24 mouse cellular contexts compared by ENCODE assay signal in the genomic region with DNA sequence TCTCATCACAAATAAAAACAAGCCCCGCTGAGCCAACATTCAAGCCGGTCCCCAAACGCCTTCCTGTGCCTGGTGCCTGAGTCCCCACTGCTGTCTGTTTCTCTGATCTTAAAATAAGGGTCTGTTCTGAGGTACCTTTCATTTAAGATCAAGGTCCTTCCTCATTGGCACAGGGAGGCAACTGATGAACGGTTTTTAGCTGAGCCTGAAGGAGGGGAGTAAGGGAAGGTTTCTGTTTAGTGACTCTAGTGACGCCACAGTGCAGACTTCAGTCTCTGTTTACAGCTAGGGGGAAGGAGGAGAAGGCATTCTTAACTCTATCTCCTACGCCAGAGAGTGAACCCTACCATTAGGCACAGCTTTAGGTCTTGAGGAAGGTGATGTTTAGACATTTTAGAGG. TPM values are rescaled to one million over a fixed set of nuclear protein-coding genes. Genes with fewer than 3 reads are reported as not detected.
A peak's percentile ranks its signal among the peaks of the same experiment; 100 is the strongest.
DNase-seq lines count a peak whose midpoint lies in the region; ATAC-seq and TF ChIP-seq lines count a peak whose summit lies in the region.
"Had no signal": no experiment of that assay in that cellular context is flagged by ENCODE, and none has a peak within 500 bp of the region (broad histone marks: within the 10 kb centered on the region; RNA-seq: fewer than 3 reads in every experiment).

No protein-coding gene starts in this region.

- no peaks in the 10 kb centered on the region; the same call in 1 of the 2 replicates for H3K4me1 ChIP-seq in intestine, postnatal 0 days (replicated peaks; ENCODE audit: control insufficient read depth, insufficient read depth, low read length)
- H3K4me1 ChIP-seq: forebrain, embryonic 15.5 days; hindbrain, embryonic 13.5 days had no signal

- no peak overlapping the region for H3K9ac ChIP-seq in intestine, postnatal 0 days (ENCODE audit: low read depth, low read length)
- H3K9ac ChIP-seq: embryonic facial prominence, embryonic 12.5 days; forebrain, embryonic 15.5 days; heart, embryonic 15.5 days; hindbrain, embryonic 13.5 days; intestine, embryonic 15.5 days had no signal

- peak; percentile 41 for DNase-seq in CD4-positive helper T cell, adult 2 months (ENCODE audit: low read depth, low spot score)
- DNase-seq in spleen, adult 18-20 months, result no peak
- DNase-seq in cerebellum, adult 8-10 months, result no peak
- no peak for DNase-seq in frontal cortex, postnatal 25 days (ENCODE audit: low spot score in 2 of 2)
- DNase-seq: adrenal gland, adult 8-10 months; adrenal gland, postnatal 36 days; cerebellum, adult 11 months; cerebellum, adult 9-10 months; cerebellum, postnatal 25 days; gastrocnemius, postnatal 10 days; heart, adult 2 months; heart, postnatal 14 days had no signal

- no peaks in the 10 kb centered on the region for H3K9me3 ChIP-seq in intestine, postnatal 0 days (ENCODE audit: control insufficient read depth)
- H3K9me3 ChIP-seq: forebrain, embryonic 15.5 days; heart, embryonic 15.5 days; hindbrain, embryonic 13.5 days; intestine, embryonic 15.5 days had no signal

- WGBS in intestine, postnatal 0 days, result 77% methylated on average over 6 of the region's 6 CpGs

- H3K4me3 ChIP-seq in intestine, postnatal 0 days (ENCODE audit: low read depth, low read length), result no peak overlapping the region
- H3K4me3 ChIP-seq: embryonic facial prominence, embryonic 12.5 days; forebrain, embryonic 15.5 days; heart, adult 2 months; heart, embryonic 15.5 days; hindbrain, embryonic 13.5 days; intestine, embryonic 15.5 days had no signal

- H3K36me3 ChIP-seq in intestine, postnatal 0 days (ENCODE audit: control insufficient read depth, insufficient read depth), result no peaks in the 10 kb centered on the region
- H3K36me3 ChIP-seq: forebrain, embryonic 15.5 days; heart, embryonic 15.5 days; hindbrain, embryonic 13.5 days had no signal

- H3K4me2 ChIP-seq in intestine, postnatal 0 days (replicated peaks; ENCODE audit: low read depth), result no peak overlapping the region
- H3K4me2 ChIP-seq: embryonic facial prominence, embryonic 12.5 days; forebrain, embryonic 15.5 days; heart, embryonic 11.5 days; heart, embryonic 15.5 days; hindbrain, embryonic 13.5 days; intestine, embryonic 15.5 days had no signal

- no peak overlapping the region for H3K27ac ChIP-seq in intestine, postnatal 0 days (ENCODE audit: low read depth, low read length)
- H3K27ac ChIP-seq: embryonic facial prominence, embryonic 12.5 days; forebrain, embryonic 15.5 days; heart, adult 2 months; heart, embryonic 15.5 days; hindbrain, embryonic 13.5 days; hindbrain, postnatal 0 days; intestine, embryonic 15.5 days had no signal

- ATAC-seq in CD4-positive, CD25-positive, alpha-beta regulatory T cell, adult 4 months, result peak; percentile 40
- ATAC-seq in granulocyte monocyte progenitor cell, adult 5-6 weeks (replicated peaks; ENCODE audit: poor library complexity, severe bottlenecking), result 0 out of 2 replicates have a peak, but pooled peaks have one; percentile 3
- ATAC-seq in megakaryocyte-erythroid progenitor cell, adult 5-6 weeks (replicated peaks; ENCODE audit: low FRiP score, low TSS enrichment, poor library complexity, severe bottlenecking), result 0 out of 2 replicates have a peak, but pooled peaks have one; percentile 14
- ATAC-seq in intestine, postnatal 0 days, result no peak
- ATAC-seq: forebrain, embryonic 15.5 days; hindbrain, postnatal 0 days; intestine, embryonic 15.5 days had no signal

- TF ChIP-seq CTCF in intestine, postnatal 0 days (IDR thresholded peaks at IDR 0.05; ENCODE audit: low read depth), result no peak

- no peaks in the 10 kb centered on the region for H3K27me3 ChIP-seq in intestine, postnatal 0 days (replicated peaks; ENCODE audit: control insufficient read depth, insufficient read depth, low read length)
- H3K27me3 ChIP-seq: CH12.LX; embryonic facial prominence, embryonic 12.5 days; forebrain, embryonic 15.5 days; heart, embryonic 15.5 days; hindbrain, embryonic 13.5 days; intestine, embryonic 15.5 days had no signal

RNA-seq across cellular contexts. Expression of a gene that starts 11.3 kb away (rescaled TPM):
- polyA plus RNA-seq in CD4-positive, CD25-positive, alpha-beta regulatory T cell, adult 4 months (2017; shearing (Covaris generic)), result 10 to 100 TPM; 24.3 to 26.3 TPM
- 6.8 and 9.5 TPM in 2 replicates for total RNA-seq in granulocyte monocyte progenitor cell, adult 5-6 weeks (2014; fragmentation: Nextera tagmentation)
- 4.3 and 6.5 TPM in 2 replicates for total RNA-seq in granulocyte monocyte progenitor cell, adult 5-6 weeks (2017)
- total RNA-seq in megakaryocyte-erythroid progenitor cell, adult 5-6 weeks (2014; fragmentation: Nextera tagmentation), result 5.9 and 9.5 TPM in 2 replicates
- total RNA-seq in megakaryocyte-erythroid progenitor cell, adult 5-6 weeks (2017), result 7.0 and 12.4 TPM in 2 replicates
- polyA plus RNA-seq in intestine, postnatal 0 days (2015; fragmentation: Nextera tagmentation; extraction: Ambion mirVana), result 16.0 and 16.1 TPM in 2 replicates
